Mouse (Mus musculus) C2C12 (cell line): ENCODE data around the gene Atp1b3. TPM values are rescaled to one million over a fixed set of nuclear protein-coding genes. Genes with fewer than 3 reads are reported as not detected.
"Not testable (repeated sequence)": the region's sequence is repeated elsewhere in the genome, so short reads cannot be mapped to it uniquely, and the experiment has no call there.

Experiments used
- H3K27me3 ChIP-seq: one replicate; pipeline ENCODE4 v1.6.1; 2011; ENCODE audit not compliant: control insufficient read depth, insufficient read depth, insufficient read length
- H3K36me3 ChIP-seq: one replicate; pipeline ENCODE4 v1.6.1; 2011; ENCODE audit not compliant: control insufficient read depth, insufficient read depth
- H3K4me3 ChIP-seq: one replicate; pipeline ENCODE4 v1.5.1; 2011; ENCODE audit warnings: mild to moderate bottlenecking, control low read depth; ENCODE audit not compliant: poor library complexity, insufficient read depth, severe bottlenecking
- H3K79me2 ChIP-seq: one replicate; pipeline ENCODE4 v1.6.1; 2011; ENCODE audit not compliant: control insufficient read depth, insufficient read depth
- H3K79me3 ChIP-seq: one replicate; pipeline ENCODE4 v1.6.1; 2011; ENCODE audit warnings: low read depth, control low read depth
- H3ac ChIP-seq: one replicate; pipeline ENCODE3; 2011; ENCODE audit warnings: low read depth; ENCODE audit not compliant: control insufficient read depth, insufficient read length
- CEBPB ChIP-seq: IDR thresholded peaks from one replicate; pipeline ENCODE4 v1.6.1; 2011; ENCODE audit warnings: low read depth, mild to moderate bottlenecking, control low read depth, moderate library complexity
- CTCF ChIP-seq: IDR thresholded peaks from one replicate; pipeline ENCODE4 v1.5.1; 2011; ENCODE audit not compliant: control insufficient read depth, insufficient read depth, insufficient read length
- FOSL1 ChIP-seq: IDR thresholded peaks from one replicate; pipeline ENCODE4 v1.8.0; 2011; ENCODE audit warnings: mild to moderate bottlenecking, low read length; ENCODE audit not compliant: poor library complexity, insufficient read depth, severe bottlenecking
- MAX ChIP-seq: IDR thresholded peaks from one replicate; pipeline ENCODE4 v1.6.1; 2011; ENCODE audit warnings: mild to moderate bottlenecking, control low read depth
- MYOD1 ChIP-seq: IDR thresholded peaks from one replicate; pipeline ENCODE4 v1.6.1; 2011; ENCODE audit warnings: low read depth; ENCODE audit not compliant: control insufficient read depth, insufficient read length
- MYOG ChIP-seq: IDR thresholded peaks from one replicate; pipeline ENCODE4 v1.6.1; 2011; ENCODE audit not compliant: control insufficient read depth, insufficient read length; ENCODE audit errors: extremely low read depth
- USF1 ChIP-seq: IDR thresholded peaks from one replicate; pipeline ENCODE4 v1.6.1; 2011; ENCODE audit warnings: low read depth, mild to moderate bottlenecking, control low read depth, moderate library complexity
- long read RNA-seq, 2 experiments: library from polyadenylated mRNA; unstranded; transcript quantifications; one replicate each; pipeline ENCODE4 v2.0.0; 2019 to 2020
- polyA plus RNA-seq: library from polyadenylated mRNA; unstranded; fragments of >200 nt; fragmentation: generic; extraction: Trizol; gene quantifications from one replicate; pipeline ENCODE4 v1.2.1, GENCODE M21; 2012; ENCODE audit warnings: missing spikeins

The Atp1b3 gene
- 102 TPM for polyA plus RNA-seq
- long read RNA-seq, experiment 1, transcript Atp1b3-201 (7 exons, 1,994 nt), result major isoform, 107 of 128 reads
- long read RNA-seq, experiment 1, partial matches to known transcripts, result 9 of 128 reads
- long read RNA-seq, experiment 1, other reads (novel, unspliced or antisense), result 12 of 128 reads
- long read RNA-seq, experiment 2, transcript Atp1b3-201 (7 exons, 1,994 nt), result major isoform, 327 of 347 reads
- long read RNA-seq, experiment 2, partial matches to known transcripts, result 1 of 347 reads
- long read RNA-seq, experiment 2, other reads (novel, unspliced or antisense), result 19 of 347 reads

GRCm38 (mm10) chr9:96364141-96364838 lies at the start of gene Atp1b3:
Gene Atp1b3 (minus strand): TSS chr9:96364442.
- peak within 1 kb of the TSS; percentile 46 for H3K4me3 ChIP-seq
- TF ChIP-seq USF1, result no peak
- TF ChIP-seq CTCF, result no peak
- TF ChIP-seq MAX, result no peak
- TF ChIP-seq FOSL1, result no peak
- TF ChIP-seq MYOG, result no peak
- H3ac ChIP-seq, result peak within 1 kb of the TSS; percentile 77
- no peaks in the 10 kb centered on the region for H3K36me3 ChIP-seq
- no peaks in the 10 kb centered on the region for H3K27me3 ChIP-seq
- H3K79me3 ChIP-seq, result peaks cover 42% of the 10 kb centered on the region
- peaks cover 44% of the 10 kb centered on the region for H3K79me2 ChIP-seq

- H3ac ChIP-seq, result no peak overlapping the region
- H3K4me3 ChIP-seq, result no peak overlapping the region
- H3K79me3 ChIP-seq, result no peaks in the 10 kb centered on the region
- no peak for TF ChIP-seq FOSL1
- no peak for TF ChIP-seq MAX
- no peak for TF ChIP-seq USF1
- TF ChIP-seq MYOG, result no peak
- no peak for TF ChIP-seq MYOD1
- TF ChIP-seq CTCF, result no peak
- no peak for TF ChIP-seq CEBPB
- no peaks in the 10 kb centered on the region for H3K79me2 ChIP-seq
- H3K36me3 ChIP-seq, result no peaks in the 10 kb centered on the region
- no peaks in the 10 kb centered on the region for H3K27me3 ChIP-seq
Observed at GRCm38 (mm10) chr9:96412821-96413405, 48.7 kb upstream of the Atp1b3 start.

GRCm38 (mm10) chr9:96404312-96404711 lies 40.1 kb upstream of the Atp1b3 start:
- Histone ChIP-seq H3K27me3 (no peaks in the 10 kb centered on the region), H3K79me3 (no peaks in the 10 kb centered on the region), H3K4me3 (no peak overlapping the region), H3K79me2 (no peaks in the 10 kb centered on the region), H3K36me3 (no peaks in the 10 kb centered on the region), H3ac (no peak overlapping the region)
- no peak for TF ChIP-seq USF1
- TF ChIP-seq MYOG, result no peak
- no peak for TF ChIP-seq CTCF
- no peak for TF ChIP-seq MAX
- no peak for TF ChIP-seq CEBPB
- no peak for TF ChIP-seq FOSL1
- TF ChIP-seq MYOD1, result no peak

- H3K79me3 ChIP-seq, H3ac ChIP-seq, H3K4me3 ChIP-seq, H3K27me3 ChIP-seq, H3K36me3 ChIP-seq, H3K79me2 ChIP-seq: not testable (repeated sequence)
Observed at GRCm38 (mm10) chr9:96399916-96400315, 35.7 kb upstream of the Atp1b3 start.

- H3K79me3 ChIP-seq, result no peaks in the 10 kb centered on the region
- H3K4me3 ChIP-seq, result no peak overlapping the region
- H3K36me3 ChIP-seq, result no peaks in the 10 kb centered on the region
- H3ac ChIP-seq, result no peak overlapping the region
- H3K27me3 ChIP-seq, result no peaks in the 10 kb centered on the region
- H3K79me2 ChIP-seq, result no peaks in the 10 kb centered on the region
- TF ChIP-seq MAX, result no peak
- no peak for TF ChIP-seq CTCF
- no peak for TF ChIP-seq FOSL1
- TF ChIP-seq USF1, result no peak
- TF ChIP-seq CEBPB, result no peak
- TF ChIP-seq MYOD1, result no peak
- no peak for TF ChIP-seq MYOG
Observed at GRCm38 (mm10) chr9:96399425-96399878, 35.2 kb upstream of the Atp1b3 start.

GRCm38 (mm10) chr9:96398614-96399013 lies 34.4 kb upstream of the Atp1b3 start:
- no peak for TF ChIP-seq CEBPB
- no peak for TF ChIP-seq MAX
- no peak for TF ChIP-seq USF1
- TF ChIP-seq MYOG, result no peak
- no peak for TF ChIP-seq CTCF
- TF ChIP-seq FOSL1, result no peak
- no peak for TF ChIP-seq MYOD1
- Histone ChIP-seq H3K79me3 (no peaks in the 10 kb centered on the region), H3K27me3 (no peaks in the 10 kb centered on the region), H3K79me2 (no peaks in the 10 kb centered on the region), H3K4me3 (no peak overlapping the region), H3ac (no peak overlapping the region), H3K36me3 (no peaks in the 10 kb centered on the region)
